14 mouse cellular contexts compared by ENCODE assay signal in the genomic region with DNA sequence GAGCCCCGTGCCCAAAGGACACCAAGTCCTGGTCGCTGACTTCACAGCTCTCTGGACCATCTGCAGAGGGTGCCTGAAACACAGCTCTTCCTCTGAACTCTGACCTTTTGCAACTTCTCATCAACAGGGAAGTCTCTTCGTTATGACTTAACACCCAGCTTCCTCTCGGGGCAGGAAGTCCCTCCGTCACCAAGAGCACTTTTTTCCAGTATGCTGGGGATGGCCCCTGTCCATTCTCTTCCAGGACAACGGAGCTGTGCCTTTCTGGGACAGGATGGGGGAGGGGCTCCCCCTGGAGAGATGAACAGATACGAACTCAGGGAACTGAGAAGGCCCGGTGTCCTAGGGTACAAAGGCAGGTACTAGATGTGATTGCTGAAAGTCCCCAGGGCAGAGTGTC. TPM values are rescaled to one million over a fixed set of nuclear protein-coding genes. Genes with fewer than 3 reads are reported as not detected.
DNase-seq lines count a peak whose midpoint lies in the region; ATAC-seq lines count a peak whose summit lies in the region.
"Had no signal": no experiment of that assay in that cellular context is flagged by ENCODE, and none has a peak within 500 bp of the region (broad histone marks: within the 10 kb centered on the region; RNA-seq: fewer than 3 reads in every experiment).

No protein-coding gene starts in this region.

- no peak for ATAC-seq in liver, embryonic 11.5 days (replicated peaks; ENCODE audit: low FRiP score)
- ATAC-seq in embryonic facial prominence, embryonic 12.5 days (ENCODE audit: insufficient number of reproducible peaks, insufficient read depth, low FRiP score, low TSS enrichment) = no peak
- no peak for ATAC-seq in liver, embryonic 16.5 days (ENCODE audit: low read depth)
- ATAC-seq in forebrain, embryonic 12.5 days (ENCODE audit: low FRiP score) = no peak

- H3K27ac ChIP-seq in liver, embryonic 11.5 days (ENCODE audit: low read depth, low read length) = no peak overlapping the region
- H3K27ac ChIP-seq in embryonic facial prominence, embryonic 12.5 days = no peak overlapping the region
- peak overlapping the region; percentile 21; the same call in 1 of the 2 replicates for H3K27ac ChIP-seq in liver, embryonic 16.5 days (ENCODE audit: low read length)
- no peak overlapping the region for H3K27ac ChIP-seq in forebrain, embryonic 12.5 days
- H3K27ac ChIP-seq: midbrain, embryonic 12.5 days had no signal

- no peaks in the 10 kb centered on the region; the same call in 1 of the 2 replicates for H3K36me3 ChIP-seq in liver, embryonic 11.5 days (ENCODE audit: control insufficient read depth, insufficient read depth, low read length)
- H3K36me3 ChIP-seq in embryonic facial prominence, embryonic 12.5 days = no peaks in the 10 kb centered on the region
- H3K36me3 ChIP-seq in liver, embryonic 16.5 days (ENCODE audit: control insufficient read depth, insufficient read depth) = no peaks in the 10 kb centered on the region
- H3K36me3 ChIP-seq in forebrain, embryonic 12.5 days (replicated peaks) = peaks cover 11% of the 10 kb centered on the region

- 0 out of 2 replicates have a peak overlapping the region, but pooled peaks have one; percentile 2 for H3K4me3 ChIP-seq in liver, embryonic 11.5 days (ENCODE audit: low read depth, low read length)
- H3K4me3 ChIP-seq in embryonic facial prominence, embryonic 12.5 days = no peak overlapping the region
- H3K4me3 ChIP-seq in liver, embryonic 16.5 days (ENCODE audit: low read depth, low read length) = no peak overlapping the region
- H3K4me3 ChIP-seq in forebrain, embryonic 12.5 days (replicated peaks) = no peak overlapping the region
- H3K4me3 ChIP-seq: midbrain, embryonic 12.5 days had no signal

- H3K27me3 ChIP-seq in liver, embryonic 11.5 days (replicated peaks; ENCODE audit: control insufficient read depth, insufficient read depth, low read length) = no peaks in the 10 kb centered on the region
- 0 out of 2 replicates have a peak, but pooled peaks cover 4% of the 10 kb centered on the region for H3K27me3 ChIP-seq in embryonic facial prominence, embryonic 12.5 days
- no peaks in the 10 kb centered on the region for H3K27me3 ChIP-seq in liver, embryonic 16.5 days (ENCODE audit: control insufficient read depth, insufficient read depth, low read depth, low read length)
- H3K27me3 ChIP-seq in forebrain, embryonic 12.5 days = no peaks in the 10 kb centered on the region
- H3K27me3 ChIP-seq: CH12.LX had no signal

- no peak for DNase-seq in liver, embryonic 11.5 days (ENCODE audit: low spot score)
- no peak for DNase-seq in liver
- DNase-seq in heart, postnatal 4 days = peak; percentile 34
- no peak for DNase-seq in left cerebral cortex, adult 11 months (ENCODE audit: low spot score)
- DNase-seq in urinary bladder, postnatal 10 days (ENCODE audit: low spot score) = no peak
- DNase-seq: cerebellum, adult 11 months; left cerebral cortex, postnatal 4 days; spleen, adult 18-20 months had no signal

- H3K9ac ChIP-seq in liver, embryonic 11.5 days (ENCODE audit: low read depth, low read length) = no peak overlapping the region
- peak overlapping the region; percentile 27; the same call in 1 of the 2 replicates for H3K9ac ChIP-seq in embryonic facial prominence, embryonic 12.5 days
- no peak overlapping the region for H3K9ac ChIP-seq in liver, embryonic 16.5 days (ENCODE audit: low read depth, low read length)
- H3K9ac ChIP-seq in forebrain, embryonic 12.5 days = no peak overlapping the region
- H3K9ac ChIP-seq: midbrain, embryonic 12.5 days had no signal

- peak overlapping the region; percentile 2; the same call in 1 of the 2 replicates for H3K4me2 ChIP-seq in liver, embryonic 11.5 days
- H3K4me2 ChIP-seq in embryonic facial prominence, embryonic 12.5 days (replicated peaks) = peak overlapping the region; percentile 5; the same call in 1 of the 2 replicates
- H3K4me2 ChIP-seq in liver, embryonic 16.5 days (ENCODE audit: low read depth, low read length) = no peak overlapping the region; the same call in 1 of the 2 replicates
- no peak overlapping the region for H3K4me2 ChIP-seq in forebrain, embryonic 12.5 days
- H3K4me2 ChIP-seq: midbrain, embryonic 12.5 days had no signal

- 41% methylated on average over 8 of the region's 8 CpGs for WGBS in liver, embryonic 11.5 days
- 34% methylated on average over 8 of the region's 8 CpGs for WGBS in embryonic facial prominence, embryonic 12.5 days
- WGBS in liver, embryonic 16.5 days (ENCODE audit: insufficient replicate concordance) = 40% methylated on average over 8 of the region's 8 CpGs
- WGBS in forebrain, embryonic 12.5 days = 60% methylated on average over 8 of the region's 8 CpGs

- H3K9me3 ChIP-seq in liver, embryonic 11.5 days (ENCODE audit: control insufficient read depth, low read length) = no peaks in the 10 kb centered on the region
- H3K9me3 ChIP-seq in embryonic facial prominence, embryonic 12.5 days = no peaks in the 10 kb centered on the region
- no peaks in the 10 kb centered on the region for H3K9me3 ChIP-seq in liver, embryonic 16.5 days (replicated peaks; ENCODE audit: control insufficient read depth, low read length)
- no peaks in the 10 kb centered on the region for H3K9me3 ChIP-seq in forebrain, embryonic 12.5 days
- H3K9me3 ChIP-seq: midbrain, embryonic 12.5 days had no signal

- peaks cover 15% of the 10 kb centered on the region for H3K4me1 ChIP-seq in liver, embryonic 11.5 days (replicated peaks; ENCODE audit: control insufficient read depth, insufficient read depth, low read length)
- H3K4me1 ChIP-seq in embryonic facial prominence, embryonic 12.5 days = peaks cover 12% of the 10 kb centered on the region
- peaks cover 13% of the 10 kb centered on the region for H3K4me1 ChIP-seq in liver, embryonic 16.5 days (ENCODE audit: control insufficient read depth, low read depth, low read length)
- H3K4me1 ChIP-seq in forebrain, embryonic 12.5 days = peaks cover 11% of the 10 kb centered on the region

RNA-seq across cellular contexts. Expression of a gene that starts 3.8 kb away (rescaled TPM):
- 24.4 and 26.4 TPM in 2 replicates for polyA plus RNA-seq in liver, embryonic 11.5 days (2014; fragmentation: Nextera tagmentation; extraction: Ambion mirVana)
- polyA plus RNA-seq in embryonic facial prominence, embryonic 12.5 days (2016; fragmentation: Nextera tagmentation; extraction: Ambion mirVana) = 19.2 and 20.8 TPM in 2 replicates
- 10 to 100 TPM; 10.1 to 11.7 TPM for total RNA-seq in heart, postnatal 4 days (2021)
- polyA plus RNA-seq in liver, embryonic 16.5 days (2015; fragmentation: Nextera tagmentation; extraction: Ambion mirVana) = 17.8 and 20.6 TPM in 2 replicates
- 16.2 and 16.9 TPM in 2 replicates for polyA plus RNA-seq in forebrain, embryonic 12.5 days (2016; fragmentation: Nextera tagmentation; extraction: Ambion mirVana)

RNA-seq across cellular contexts. Expression of a gene that starts 20.6 kb away (rescaled TPM):
- 0.97 and 1.3 TPM in 2 replicates for polyA plus RNA-seq in liver, embryonic 11.5 days (2014; fragmentation: Nextera tagmentation; extraction: Ambion mirVana)
- polyA plus RNA-seq in embryonic facial prominence, embryonic 12.5 days (2016; fragmentation: Nextera tagmentation; extraction: Ambion mirVana) = 0.29 TPM in 1 of 2 replicates, not detected in the other
- total RNA-seq in heart, postnatal 4 days (2021) = not detected
- 2.6 and 3.6 TPM in 2 replicates for polyA plus RNA-seq in liver, embryonic 16.5 days (2015; fragmentation: Nextera tagmentation; extraction: Ambion mirVana)
- polyA plus RNA-seq in forebrain, embryonic 12.5 days (2016; fragmentation: Nextera tagmentation; extraction: Ambion mirVana) = not detected in 2 replicates

RNA-seq across cellular contexts. Expression of a gene that starts 24.2 kb away (rescaled TPM):
- 0.14 and 0.41 TPM in 2 replicates for polyA plus RNA-seq in liver, embryonic 11.5 days (2014; fragmentation: Nextera tagmentation; extraction: Ambion mirVana)
- 0.33 and 0.36 TPM in 2 replicates for polyA plus RNA-seq in embryonic facial prominence, embryonic 12.5 days (2016; fragmentation: Nextera tagmentation; extraction: Ambion mirVana)
- total RNA-seq in heart, postnatal 4 days (2021) = 1 to 10 TPM; 4.8 to 5.2 TPM
- polyA plus RNA-seq in liver, embryonic 16.5 days (2015; fragmentation: Nextera tagmentation; extraction: Ambion mirVana) = 0.05 TPM in 1 of 2 replicates, not detected in the other
- polyA plus RNA-seq in forebrain, embryonic 12.5 days (2016; fragmentation: Nextera tagmentation; extraction: Ambion mirVana) = 0.11 and 0.21 TPM in 2 replicates
- polyA plus RNA-seq: midbrain, embryonic 12.5 days had no signal

RNA-seq across cellular contexts. Expression of a gene that starts 34.9 kb away (rescaled TPM):
- polyA plus RNA-seq in liver, embryonic 11.5 days (2014; fragmentation: Nextera tagmentation; extraction: Ambion mirVana) = not detected in 2 replicates
- polyA plus RNA-seq in embryonic facial prominence, embryonic 12.5 days (2016; fragmentation: Nextera tagmentation; extraction: Ambion mirVana) = not detected in 2 replicates
- total RNA-seq in heart, postnatal 4 days (2021) = not detected
- not detected in 2 replicates for polyA plus RNA-seq in liver, embryonic 16.5 days (2015; fragmentation: Nextera tagmentation; extraction: Ambion mirVana)
- not detected in 2 replicates for polyA plus RNA-seq in forebrain, embryonic 12.5 days (2016; fragmentation: Nextera tagmentation; extraction: Ambion mirVana)
- total RNA-seq: CH12.LX; left cerebral cortex, postnatal 4 days had no signal
- polyA plus RNA-seq: embryonic facial prominence, embryonic 14.5 days; midbrain, embryonic 12.5 days had no signal

RNA-seq across cellular contexts. Expression of a gene that starts 36.6 kb away (rescaled TPM):
- 43.6 and 50.9 TPM in 2 replicates for polyA plus RNA-seq in liver, embryonic 11.5 days (2014; fragmentation: Nextera tagmentation; extraction: Ambion mirVana)
- 111 and 121 TPM in 2 replicates for polyA plus RNA-seq in embryonic facial prominence, embryonic 12.5 days (2016; fragmentation: Nextera tagmentation; extraction: Ambion mirVana)
- total RNA-seq in heart, postnatal 4 days (2021) = 10 to 100 TPM; 55.7 to 56.8 TPM
- polyA plus RNA-seq in liver, embryonic 16.5 days (2015; fragmentation: Nextera tagmentation; extraction: Ambion mirVana) = 12.4 and 15.2 TPM in 2 replicates
- 111 and 114 TPM in 2 replicates for polyA plus RNA-seq in forebrain, embryonic 12.5 days (2016; fragmentation: Nextera tagmentation; extraction: Ambion mirVana)

Comparison
In these comparisons a context has a peak if more than half of its experiments do, and no peak if none do; other contexts are left out.
1. H3K4me2 ChIP-seq: peak in liver, embryonic 11.5 days (single experiment) and embryonic facial prominence, embryonic 12.5 days (single experiment); none in liver, embryonic 16.5 days (single experiment) and forebrain, embryonic 12.5 days (single experiment).